Comparison of ENCODE assay signal across 17 mouse cellular contexts in the genomic region with DNA sequence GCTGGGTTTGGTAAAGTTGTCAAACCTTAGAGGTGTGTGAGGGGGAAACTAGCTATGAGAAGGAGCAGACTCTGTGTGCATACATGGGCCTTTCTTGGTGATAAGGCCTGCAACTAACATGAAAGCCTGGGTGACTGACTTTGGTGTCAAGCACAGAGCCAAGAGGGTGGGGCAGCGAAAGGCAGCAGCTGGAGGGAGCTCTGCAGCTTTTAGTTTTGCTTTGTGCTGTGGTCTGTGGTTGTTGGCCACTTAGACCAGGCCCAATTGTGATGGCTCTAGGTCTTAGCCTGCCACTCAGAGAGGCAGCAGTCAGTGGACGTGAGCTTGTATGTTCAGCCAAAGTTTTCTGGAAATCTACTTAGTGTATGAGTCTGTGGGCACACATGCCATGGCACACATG. TPM values are rescaled to one million over a fixed set of nuclear protein-coding genes. Genes with fewer than 3 reads are reported as not detected.
A peak's percentile ranks its signal among the peaks of the same experiment; 100 is the strongest.
DNase-seq lines count a peak whose midpoint lies in the region; ATAC-seq lines count a peak whose summit lies in the region.
"Had no signal": no experiment of that assay in that cellular context is flagged by ENCODE, and none has a peak within 500 bp of the region (broad histone marks: within the 10 kb centered on the region; RNA-seq: fewer than 3 reads in every experiment).

No protein-coding gene starts in this region.

- peaks cover 99% of the 10 kb centered on the region for H3K4me1 ChIP-seq in megakaryocyte, embryonic 14.5 days
- no peaks in the 10 kb centered on the region for H3K4me1 ChIP-seq in midbrain, embryonic 11.5 days (ENCODE audit: control insufficient read depth, insufficient read depth, low read length)
- H3K4me1 ChIP-seq in neural tube, embryonic 15.5 days: no peaks in the 10 kb centered on the region
- H3K4me1 ChIP-seq: embryonic facial prominence, embryonic 13.5 days; limb, embryonic 15.5 days; neural tube, embryonic 13.5 days; stomach, embryonic 15.5 days had no signal

- ATAC-seq in midbrain, embryonic 11.5 days (ENCODE audit: low FRiP score): no peak
- no peak for ATAC-seq in neural tube, embryonic 15.5 days (ENCODE audit: low FRiP score)

- peak overlapping the region; percentile 38 for H3K4me3 ChIP-seq in megakaryocyte, embryonic 14.5 days (replicated peaks)
- no peak overlapping the region for H3K4me3 ChIP-seq in midbrain, embryonic 11.5 days (ENCODE audit: low read depth, low read length)
- no peak overlapping the region for H3K4me3 ChIP-seq in neural tube, embryonic 15.5 days (replicated peaks)
- H3K4me3 ChIP-seq: embryonic facial prominence, embryonic 13.5 days; limb, embryonic 15.5 days; neural tube, embryonic 13.5 days; stomach, embryonic 15.5 days had no signal

- no peak overlapping the region for H3K27ac ChIP-seq in midbrain, embryonic 11.5 days (ENCODE audit: low read depth, low read length)
- H3K27ac ChIP-seq in neural tube, embryonic 15.5 days (replicated peaks): no peak overlapping the region
- H3K27ac ChIP-seq: embryonic facial prominence, embryonic 13.5 days; limb, embryonic 15.5 days; neural tube, embryonic 13.5 days; stomach, embryonic 15.5 days had no signal

- H3K4me2 ChIP-seq in midbrain, embryonic 11.5 days: no peak overlapping the region
- no peak overlapping the region for H3K4me2 ChIP-seq in neural tube, embryonic 15.5 days
- H3K4me2 ChIP-seq: embryonic facial prominence, embryonic 13.5 days; limb, embryonic 15.5 days; neural tube, embryonic 13.5 days; stomach, embryonic 15.5 days had no signal

- no peaks in the 10 kb centered on the region for H3K27me3 ChIP-seq in megakaryocyte, embryonic 14.5 days (replicated peaks)
- no peaks in the 10 kb centered on the region for H3K27me3 ChIP-seq in midbrain, embryonic 11.5 days (ENCODE audit: control insufficient read depth, insufficient read depth, low read length)
- no peaks in the 10 kb centered on the region for H3K27me3 ChIP-seq in neural tube, embryonic 15.5 days (replicated peaks)
- H3K27me3 ChIP-seq: CH12.LX; embryonic facial prominence, embryonic 13.5 days; limb, embryonic 15.5 days; neural tube, embryonic 13.5 days; stomach, embryonic 15.5 days had no signal

- no peaks in the 10 kb centered on the region for H3K9me3 ChIP-seq in megakaryocyte, embryonic 14.5 days
- H3K9me3 ChIP-seq in midbrain, embryonic 11.5 days (ENCODE audit: control insufficient read depth, low read length): no peaks in the 10 kb centered on the region
- H3K9me3 ChIP-seq in neural tube, embryonic 15.5 days (replicated peaks): no peaks in the 10 kb centered on the region
- H3K9me3 ChIP-seq: limb, embryonic 15.5 days; stomach, embryonic 15.5 days had no signal

- no peak overlapping the region for H3K9ac ChIP-seq in midbrain, embryonic 11.5 days (ENCODE audit: low read length)
- no peak overlapping the region for H3K9ac ChIP-seq in neural tube, embryonic 15.5 days (replicated peaks)
- H3K9ac ChIP-seq: embryonic facial prominence, embryonic 13.5 days; limb, embryonic 15.5 days; neural tube, embryonic 13.5 days; stomach, embryonic 15.5 days had no signal

- H3K36me3 ChIP-seq in megakaryocyte, embryonic 14.5 days (replicated peaks; ENCODE audit: low read length): peaks cover 19% of the 10 kb centered on the region
- no peaks in the 10 kb centered on the region for H3K36me3 ChIP-seq in midbrain, embryonic 11.5 days (ENCODE audit: control insufficient read depth, insufficient read depth, low read length)
- H3K36me3 ChIP-seq in neural tube, embryonic 15.5 days: no peaks in the 10 kb centered on the region
- H3K36me3 ChIP-seq: embryonic facial prominence, embryonic 13.5 days; limb, embryonic 15.5 days; stomach, embryonic 15.5 days had no signal

- DNase-seq in gastrocnemius, postnatal 25 days: peak; percentile 25
- no peak for DNase-seq in gastrocnemius, adult 18-20 months (ENCODE audit: low spot score)
- DNase-seq in 3134 (ENCODE audit: extremely low read depth, insufficient read length, low spot score): peak; percentile 52
- peak; percentile 30 for DNase-seq in T-cell, adult 2 months (ENCODE audit: low spot score)
- DNase-seq in midbrain, embryonic 11.5 days (ENCODE audit: low spot score, missing footprints): no peak
- no peak for DNase-seq in layer of hippocampus, adult 9-10 months (ENCODE audit: low spot score)
- DNase-seq: adrenal gland, postnatal 36 days; cerebellum, postnatal 25 days; kidney, postnatal 10 days; midbrain, embryonic 14.5 days had no signal

- WGBS in midbrain, embryonic 11.5 days: 90% methylated on average over 2 of the region's 2 CpGs
- WGBS in neural tube, embryonic 15.5 days: 92% methylated on average over 2 of the region's 2 CpGs

RNA-seq across cellular contexts. Expression of gene Inpp4a, which starts 7.9 kb away (rescaled TPM):
- total RNA-seq in gastrocnemius, postnatal 25 days (2021): 10 to 100 TPM; 14.2 to 14.3 TPM
- total RNA-seq in gastrocnemius, adult 18-20 months (2021): 10 to 100 TPM; 18.8 to 19.2 TPM
- polyA plus RNA-seq in megakaryocyte, embryonic 14.5 days (2012; ENCODE audit: insufficient read depth, low replicate concordance): 2.5 and 7.7 TPM in 2 replicates
- 19.5 and 20.7 TPM in 2 replicates for polyA plus RNA-seq in midbrain, embryonic 11.5 days (2014; fragmentation: Nextera tagmentation; extraction: Ambion mirVana)
- 57.2 and 67.4 TPM in 2 replicates for polyA plus RNA-seq in neural tube, embryonic 15.5 days (2015; fragmentation: Nextera tagmentation; extraction: Ambion mirVana)

Comparison
In these comparisons a context has a peak if more than half of its experiments do, and no peak if none do; other contexts are left out.
1. DNase-seq: peak in gastrocnemius, postnatal 25 days (single experiment), 3134 (single experiment) and T-cell, adult 2 months (single experiment); none in gastrocnemius, adult 18-20 months (single experiment), midbrain, embryonic 11.5 days (single experiment) and layer of hippocampus, adult 9-10 months (single experiment).